Mouse (Mus musculus): ENCODE measurements at regions not wholly inside any gene's neighbourhood (a gene's known extent, or its start where the extent isn't known, plus 50 kb on each side); places are given as distances from the start of the nearest gene placed in this dataset.

DNA sequence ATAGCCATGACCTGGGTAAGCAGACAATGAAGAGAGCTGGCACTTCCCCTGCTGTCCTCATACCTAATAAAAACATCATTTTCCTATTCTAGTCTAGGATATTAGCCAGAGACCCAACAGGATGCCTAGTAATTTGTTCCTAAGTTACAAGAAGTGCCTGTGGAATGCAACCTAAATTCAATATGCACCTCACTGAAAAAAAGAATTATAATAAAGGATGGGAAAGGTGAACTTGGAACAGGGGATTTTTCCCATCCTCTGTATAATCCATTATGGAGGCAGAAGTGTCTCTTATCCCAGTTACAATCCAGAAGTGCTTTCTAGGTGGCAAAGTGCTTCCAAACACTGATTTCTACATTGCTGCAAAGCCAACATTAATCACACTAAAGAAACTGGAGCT is 79.8 kb upstream of the Akt3 start:
- TF ChIP-seq CTCF (IDR thresholded peaks at IDR 0.05; ENCODE audit: control insufficient read depth, insufficient read depth, insufficient read length) (no peak), MAX (IDR thresholded peaks at IDR 0.05) (no peak), USF1 (IDR thresholded peaks at IDR 0.05; ENCODE audit: low read depth) (no peak), CEBPB (IDR thresholded peaks at IDR 0.05; ENCODE audit: low read depth) (no peak)

Data from C2C12 (cell line).